Mouse (Mus musculus): Measurements from ENCODE around the gene Prkab2. TPM values are rescaled to one million over a fixed set of nuclear protein-coding genes. Genes with fewer than 3 reads are reported as not detected.

Prkab2 gene
- 17.6 and 21.2 TPM in 2 replicates for polyA plus RNA-seq (2011; ENCODE audit: insufficient read depth, insufficient read length, low read depth, missing spikeins)

DNA sequence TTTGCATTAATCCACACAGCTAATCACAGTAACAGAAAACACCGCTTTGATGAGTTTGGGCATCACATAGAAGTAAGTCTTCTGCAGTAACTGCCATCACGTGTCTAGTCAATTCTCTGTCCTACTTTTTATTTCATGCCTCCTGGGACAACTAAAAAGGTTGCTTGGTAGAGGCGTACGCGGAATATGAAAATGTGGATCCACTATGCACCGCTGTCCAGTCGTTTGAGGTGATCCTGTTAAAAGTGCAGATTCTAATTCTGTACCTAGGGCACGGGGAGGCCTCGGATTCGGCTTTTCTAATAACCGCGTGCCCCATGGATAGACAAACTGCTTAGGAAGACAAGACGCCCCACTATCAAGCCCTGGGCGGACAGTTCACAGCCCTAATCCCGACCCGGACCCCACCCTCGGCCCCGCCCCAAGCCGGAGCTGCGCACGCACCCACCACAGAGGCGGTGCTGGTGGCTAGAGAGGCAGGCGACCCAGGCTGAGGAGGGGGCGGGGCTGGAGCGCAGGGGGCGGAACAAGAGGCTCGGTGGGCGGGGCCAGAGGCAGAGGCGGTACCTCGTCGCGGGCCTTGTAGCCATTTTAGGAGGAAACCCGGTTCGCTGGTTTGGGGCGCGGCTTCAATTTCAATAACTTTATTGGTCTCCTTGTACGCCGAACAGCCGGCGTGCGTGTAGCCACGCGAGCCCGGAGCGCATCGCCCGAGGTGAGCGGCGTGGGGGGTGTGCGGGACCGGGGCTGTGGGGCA, at the start of gene Prkab2:
Gene Prkab2 (plus strand): TSS at position 539 of the 757 bp plus-strand sequence.
- peak; percentile 19 for TF ChIP-seq POLR2A (IDR thresholded peaks at IDR 0.05; ENCODE audit: insufficient read depth, low read length)
- no peak for TF ChIP-seq CTCF (IDR thresholded peaks at IDR 0.05; ENCODE audit: low read depth, low read length)
- no peak for TF ChIP-seq EP300 (IDR thresholded peaks at IDR 0.05; ENCODE audit: insufficient read depth, low read depth, low read length)
- Histone ChIP-seq H3K27ac (ENCODE audit: insufficient read depth, low read length) (no peak within 1 kb of the TSS), H3K9ac (ENCODE audit: low read depth, poor library complexity, severe bottlenecking) (peak within 1 kb of the TSS; percentile 85), H3K4me1 (ENCODE audit: control insufficient read depth, insufficient read depth, low read length) (no peaks in the 10 kb centered on the region), H3K27me3 (ENCODE audit: control insufficient read depth, insufficient read depth, low read length, poor library complexity, severe bottlenecking) (no peaks in the 10 kb centered on the region), H3K9me3 (replicated peaks; ENCODE audit: control insufficient read depth, insufficient read depth, low read length, poor library complexity, severe bottlenecking) (no peaks in the 10 kb centered on the region), H3K4me3 (ENCODE audit: low read depth, low read length) (peak within 1 kb of the TSS; percentile 91), H3K36me3 (ENCODE audit: control insufficient read depth, insufficient read depth, low read length, poor library complexity, severe bottlenecking) (0 out of 2 replicates have a peak, but pooled peaks cover 2% of the 10 kb centered on the region)

DNA sequence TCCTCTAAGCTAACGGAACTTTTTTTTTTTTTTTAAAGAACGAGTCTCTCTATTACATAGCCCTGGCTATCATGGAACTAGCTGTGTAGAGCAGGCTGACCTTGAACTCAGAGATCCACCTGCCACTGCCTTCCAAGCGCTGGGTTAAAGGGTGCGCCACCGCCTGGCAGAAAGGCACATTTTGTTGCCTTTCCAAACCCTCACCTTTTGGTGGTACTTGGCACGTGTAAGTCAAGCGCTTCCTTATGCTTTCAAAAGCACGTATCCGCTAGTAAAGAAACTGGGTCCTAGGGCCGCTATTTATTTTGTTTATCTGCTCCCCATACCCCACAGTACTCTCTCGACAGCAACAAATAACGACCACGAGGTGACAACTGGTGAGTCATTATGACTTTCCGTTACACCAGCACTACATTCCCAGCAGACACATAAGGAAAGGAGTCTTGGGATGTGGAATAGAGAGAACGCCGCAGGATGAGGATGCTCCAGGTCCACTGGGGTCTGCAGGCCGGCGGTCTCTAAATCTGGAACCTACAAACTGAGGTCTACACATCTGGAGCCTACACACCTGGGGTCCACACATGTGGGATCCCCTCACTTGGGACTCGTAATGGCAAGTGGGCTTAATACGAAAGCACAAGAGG, 48.7 kb upstream of the Prkab2 start:
- H3K27me3 ChIP-seq (ENCODE audit: control insufficient read depth, insufficient read depth, low read length, poor library complexity, severe bottlenecking) = no peaks in the 10 kb centered on the region
- H3K4me1 ChIP-seq (ENCODE audit: control insufficient read depth, insufficient read depth, low read length) = no peaks in the 10 kb centered on the region
- TF ChIP-seq CTCF (IDR thresholded peaks at IDR 0.05; ENCODE audit: low read depth, low read length) (peak; percentile 65), EP300 (IDR thresholded peaks at IDR 0.05; ENCODE audit: insufficient read depth, low read depth, low read length) (no peak), POLR2A (IDR thresholded peaks at IDR 0.05; ENCODE audit: insufficient read depth, low read length) (no peak)
- peak overlapping the region; percentile 76 for H3K9ac ChIP-seq (ENCODE audit: low read depth, poor library complexity, severe bottlenecking)
- no peaks in the 10 kb centered on the region for H3K36me3 ChIP-seq (ENCODE audit: control insufficient read depth, insufficient read depth, low read length, poor library complexity, severe bottlenecking)
- peak overlapping the region; percentile 32 for H3K27ac ChIP-seq (ENCODE audit: insufficient read depth, low read length)
- H3K9me3 ChIP-seq (replicated peaks; ENCODE audit: control insufficient read depth, insufficient read depth, low read length, poor library complexity, severe bottlenecking) = no peaks in the 10 kb centered on the region
- H3K4me3 ChIP-seq (ENCODE audit: low read depth, low read length) = peak overlapping the region; percentile 92

DNA sequence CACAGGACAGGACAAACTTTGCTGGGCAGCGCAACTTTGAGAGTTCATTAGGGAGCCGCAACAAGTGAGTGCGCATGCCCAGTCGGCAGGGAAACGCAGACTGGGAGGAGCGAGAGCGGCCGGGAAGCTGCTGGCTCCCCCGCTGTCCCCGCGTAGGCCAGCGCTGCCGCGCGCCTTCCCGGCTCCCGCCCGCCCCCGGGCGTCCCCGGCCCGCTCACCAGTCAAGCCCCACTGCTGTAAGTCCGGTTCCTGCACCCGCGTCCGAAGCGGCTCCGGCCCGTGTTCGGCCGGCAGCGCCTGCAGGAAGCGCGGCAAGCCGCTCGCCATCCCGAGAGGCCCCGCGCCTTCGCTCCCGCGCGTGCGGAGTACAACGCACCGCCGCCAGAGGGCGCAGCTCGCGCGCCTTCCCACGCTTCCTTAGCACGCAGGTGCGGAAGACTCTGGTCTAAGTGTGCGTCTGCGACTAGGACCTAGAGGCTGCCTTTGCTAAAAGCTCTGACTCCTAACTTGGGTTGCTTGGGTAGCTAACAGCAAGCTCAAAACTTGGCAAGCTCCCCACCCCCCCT, 48.1 kb upstream of the Prkab2 start, which contains the start of gene Chd1l:
Gene Chd1l (minus strand): TSS at position 359 of the 566 bp plus-strand sequence.
- no peaks in the 10 kb centered on the region for H3K9me3 ChIP-seq (replicated peaks; ENCODE audit: control insufficient read depth, insufficient read depth, low read length, poor library complexity, severe bottlenecking)
- peak within 1 kb of the TSS; percentile 92 for H3K4me3 ChIP-seq (ENCODE audit: low read depth, low read length)
- peak within 1 kb of the TSS; percentile 32 for H3K27ac ChIP-seq (ENCODE audit: insufficient read depth, low read length)
- no peaks in the 10 kb centered on the region for H3K36me3 ChIP-seq (ENCODE audit: control insufficient read depth, insufficient read depth, low read length, poor library complexity, severe bottlenecking)
- H3K9ac ChIP-seq (ENCODE audit: low read depth, poor library complexity, severe bottlenecking) = peak within 1 kb of the TSS; percentile 76
- H3K27me3 ChIP-seq (ENCODE audit: control insufficient read depth, insufficient read depth, low read length, poor library complexity, severe bottlenecking) = no peaks in the 10 kb centered on the region
- peak; percentile 44 for TF ChIP-seq POLR2A (IDR thresholded peaks at IDR 0.05; ENCODE audit: insufficient read depth, low read length)
- peak; percentile 86 for TF ChIP-seq CTCF (IDR thresholded peaks at IDR 0.05; ENCODE audit: low read depth, low read length)
- TF ChIP-seq EP300 (IDR thresholded peaks at IDR 0.05; ENCODE audit: insufficient read depth, low read depth, low read length) = no peak
- H3K4me1 ChIP-seq (ENCODE audit: control insufficient read depth, insufficient read depth, low read length) = no peaks in the 10 kb centered on the region

DNA sequence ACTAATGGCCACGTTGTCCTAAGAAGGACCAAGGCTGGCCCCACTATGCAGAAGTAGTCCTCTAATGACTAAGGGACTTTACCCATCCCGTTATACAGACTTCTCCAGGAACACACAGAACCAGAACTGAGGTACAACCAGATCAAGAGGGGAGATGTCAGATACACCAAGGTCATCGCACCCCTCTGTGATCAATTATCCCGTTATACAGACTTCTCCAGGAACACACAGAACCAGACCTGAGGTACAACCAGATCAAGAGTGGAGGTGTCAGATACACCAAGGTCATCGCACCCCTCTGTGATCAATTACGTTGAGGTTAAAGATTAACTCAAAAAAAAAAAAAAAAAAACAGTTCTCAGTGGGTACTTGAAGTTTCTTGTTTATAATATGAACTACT, 47.0 kb upstream of the Prkab2 start:
- H3K36me3 ChIP-seq (ENCODE audit: control insufficient read depth, insufficient read depth, low read length, poor library complexity, severe bottlenecking) = no peaks in the 10 kb centered on the region
- no peaks in the 10 kb centered on the region for H3K9me3 ChIP-seq (replicated peaks; ENCODE audit: control insufficient read depth, insufficient read depth, low read length, poor library complexity, severe bottlenecking)
- H3K27ac ChIP-seq (ENCODE audit: insufficient read depth, low read length) = no peak overlapping the region
- no peaks in the 10 kb centered on the region for H3K27me3 ChIP-seq (ENCODE audit: control insufficient read depth, insufficient read depth, low read length, poor library complexity, severe bottlenecking)
- TF ChIP-seq POLR2A (IDR thresholded peaks at IDR 0.05; ENCODE audit: insufficient read depth, low read length) = no peak
- TF ChIP-seq EP300 (IDR thresholded peaks at IDR 0.05; ENCODE audit: insufficient read depth, low read depth, low read length) = no peak
- no peaks in the 10 kb centered on the region for H3K4me1 ChIP-seq (ENCODE audit: control insufficient read depth, insufficient read depth, low read length)
- H3K9ac ChIP-seq (ENCODE audit: low read depth, poor library complexity, severe bottlenecking) = no peak overlapping the region
- no peak overlapping the region for H3K4me3 ChIP-seq (ENCODE audit: low read depth, low read length)

DNA sequence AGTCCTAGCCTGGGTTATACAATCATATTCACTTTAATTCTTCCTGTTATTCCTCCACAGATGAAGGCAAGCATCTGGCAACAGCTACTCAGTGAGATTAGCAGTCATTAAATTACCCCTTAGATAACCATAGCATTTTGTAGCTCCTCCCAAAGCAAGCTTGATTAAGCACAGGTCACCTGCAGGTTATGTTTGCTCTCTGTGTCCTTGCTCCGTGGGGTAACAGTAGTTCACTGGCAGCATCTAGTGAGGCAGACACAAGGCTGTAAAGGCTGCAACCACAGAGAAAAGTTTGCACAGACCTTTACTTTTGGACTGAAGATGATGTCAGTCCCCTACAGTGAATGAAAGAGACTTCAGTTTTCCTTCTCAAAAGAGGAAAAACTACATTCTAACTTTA, 42.8 kb upstream of the Prkab2 start:
- Histone ChIP-seq H3K36me3 (ENCODE audit: control insufficient read depth, insufficient read depth, low read length, poor library complexity, severe bottlenecking) (no peaks in the 10 kb centered on the region), H3K4me1 (ENCODE audit: control insufficient read depth, insufficient read depth, low read length) (no peaks in the 10 kb centered on the region), H3K4me3 (ENCODE audit: low read depth, low read length) (no peak overlapping the region), H3K9me3 (replicated peaks; ENCODE audit: control insufficient read depth, insufficient read depth, low read length, poor library complexity, severe bottlenecking) (no peaks in the 10 kb centered on the region), H3K27ac (ENCODE audit: insufficient read depth, low read length) (no peak overlapping the region), H3K9ac (ENCODE audit: low read depth, poor library complexity, severe bottlenecking) (no peak overlapping the region), H3K27me3 (ENCODE audit: control insufficient read depth, insufficient read depth, low read length, poor library complexity, severe bottlenecking) (no peaks in the 10 kb centered on the region)
- no peak for TF ChIP-seq POLR2A (IDR thresholded peaks at IDR 0.05; ENCODE audit: insufficient read depth, low read length)
- TF ChIP-seq EP300 (IDR thresholded peaks at IDR 0.05; ENCODE audit: insufficient read depth, low read depth, low read length) = no peak
- no peak for TF ChIP-seq CTCF (IDR thresholded peaks at IDR 0.05; ENCODE audit: low read depth, low read length)

Data from ES-Bruce4 (cell line).